Mouse (Mus musculus) pancreas, adult 10 weeks (tissue): ENCODE results near the gene Mrpl50. TPM values are rescaled to one million over a fixed set of nuclear protein-coding genes. Genes with fewer than 3 reads are reported as not detected.

Source experiments
- polyA plus RNA-seq: library from polyadenylated mRNA; stranded (reverse); fragments of 350-450 nt; fragmentation: Illumina TruSeq; extraction: RNeasy Lipid Tissue Mini Kit (QIAGEN cat#74804); gene quantifications from one replicate; pipeline ENCODE4 v1.2.3, GENCODE M21; 2015; ENCODE audit warnings: low read depth, low replicate concordance; ENCODE audit not compliant: insufficient read depth

Gene Mrpl50
- polyA plus RNA-seq: 8.3 TPM

DNA sequence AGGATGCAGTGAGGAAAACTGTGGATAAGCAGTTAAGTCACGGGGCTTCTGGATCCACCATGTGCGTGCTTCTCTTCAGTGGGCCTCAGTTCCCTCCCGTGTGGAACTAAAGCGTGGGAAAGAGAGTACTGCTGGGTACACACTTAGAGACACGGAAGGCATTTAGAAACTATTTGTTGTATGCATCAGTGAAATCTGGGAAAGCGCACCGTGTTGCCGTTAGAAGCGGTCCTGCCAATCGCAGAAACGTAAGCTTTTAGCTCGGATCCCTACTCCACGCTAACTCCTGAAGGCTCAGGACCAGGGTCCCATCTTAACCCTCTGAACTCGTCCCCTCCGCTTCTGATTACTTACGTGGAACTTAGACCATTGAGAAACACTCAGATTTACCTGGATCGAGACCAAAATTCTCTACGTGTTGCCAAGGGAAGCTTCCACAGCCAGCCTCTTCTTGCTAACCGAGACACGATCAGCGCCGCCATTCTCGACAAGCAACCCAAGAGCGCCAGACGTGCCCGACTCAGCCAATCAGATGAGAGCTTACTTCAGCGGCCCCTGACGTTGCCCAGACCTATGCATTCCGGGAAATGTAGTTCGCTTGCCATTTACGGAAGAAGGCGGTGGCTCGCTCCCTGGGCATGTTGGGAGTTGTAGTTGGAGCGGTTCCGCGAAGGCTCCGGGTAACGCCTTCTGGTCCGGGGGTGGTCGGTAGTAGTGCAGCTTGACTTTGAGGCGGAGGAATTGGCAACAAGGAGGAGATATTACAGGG lies at the start of gene Mrpl50, which contains the start of gene Zfp189:
Gene Mrpl50 (minus strand): TSS at position 522 of the 769 bp plus-strand sequence.
Gene Zfp189 (plus strand): TSS at position 605 of the 769 bp plus-strand sequence.

DNA sequence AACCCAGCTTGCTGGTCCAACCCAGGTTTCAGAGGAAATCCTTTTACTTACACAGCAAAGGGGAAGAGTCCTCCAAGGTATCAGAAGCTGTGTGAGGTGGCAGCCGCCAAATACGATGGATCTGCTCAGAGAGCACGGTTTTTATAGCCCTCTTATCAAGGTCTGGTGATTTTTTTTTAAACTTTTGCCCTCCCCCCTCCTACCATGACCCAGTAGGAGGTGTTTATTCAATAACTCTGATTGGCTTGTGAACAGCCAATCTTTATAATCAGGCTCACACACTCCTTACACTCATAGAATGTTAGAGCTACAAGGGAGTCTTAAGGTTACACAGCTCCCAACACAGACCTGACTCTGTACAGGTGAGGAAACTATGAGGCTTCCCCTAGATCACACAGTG lies 28.5 kb upstream of the Mrpl50 start, which contains the start of gene Aldob:
Gene Aldob (minus strand): TSS at position 164 of the 400 bp plus-strand sequence.

DNA sequence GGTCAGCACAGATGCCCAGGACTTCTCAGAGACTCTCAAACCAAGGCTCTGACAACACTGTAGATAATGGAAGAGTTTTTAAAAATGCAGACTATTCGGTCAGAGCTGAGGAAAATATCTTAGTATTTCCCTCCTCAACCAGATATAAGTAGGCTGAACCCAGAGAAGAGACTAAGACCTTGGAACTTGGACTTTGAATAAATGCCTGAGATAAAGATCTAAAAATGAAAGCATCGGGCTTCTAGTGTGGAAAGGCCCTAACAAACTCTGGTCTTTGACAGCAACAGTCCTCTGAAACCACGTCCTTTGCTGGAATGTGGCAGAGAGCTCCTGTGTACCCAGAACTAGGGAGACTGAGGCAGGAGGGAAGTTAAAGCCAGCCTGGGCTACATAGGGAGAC lies 14.5 kb downstream of the Mrpl50 start, which contains the start of gene Baat:
Gene Baat (minus strand): TSS at position 172 of the 400 bp plus-strand sequence.

DNA sequence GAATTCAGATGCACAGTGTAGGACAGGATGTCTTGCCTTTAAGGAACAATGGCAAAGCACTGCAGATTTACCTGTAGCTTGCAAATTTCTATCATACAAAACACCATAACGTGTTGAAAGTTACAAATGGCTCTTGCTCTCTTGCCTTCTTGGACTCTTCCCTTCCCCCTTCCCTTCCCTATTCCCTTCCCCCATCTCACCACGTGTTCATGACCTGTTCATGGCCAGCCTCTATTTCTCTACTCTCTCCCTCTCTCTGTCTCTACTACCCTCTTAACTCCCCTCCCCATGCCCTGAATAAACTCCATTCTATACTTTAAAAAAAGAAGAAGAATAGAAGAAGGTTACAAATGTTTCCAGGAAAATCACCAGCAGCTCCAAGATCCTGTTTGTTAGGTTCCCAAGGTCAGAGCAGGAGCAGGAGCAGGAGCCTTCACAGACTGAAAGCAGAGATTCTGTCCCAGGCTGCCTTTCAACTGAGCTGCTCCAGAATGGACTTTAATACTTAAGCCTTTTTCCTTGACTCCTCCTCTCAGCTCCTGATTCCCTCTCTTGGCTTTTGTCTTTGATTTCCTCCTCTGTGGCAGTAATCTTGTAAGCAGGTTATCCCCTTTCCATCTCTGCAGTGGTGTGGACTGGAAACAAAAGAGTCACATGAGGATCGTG lies 47.3 kb downstream of the Mrpl50 start, which contains the start of gene Acnat1:
Gene Acnat1 (minus strand): TSS at position 478 of the 666 bp plus-strand sequence.

Other genes starting within 250 kb of the Mrpl50 start
- gene Acnat2, start 112.9 kb downstream of the Mrpl50 start, polyA plus RNA-seq: not detected
- gene Acnat1, start 47.2 kb downstream of the Mrpl50 start, polyA plus RNA-seq: 0.57 TPM
- gene Baat, start 14.5 kb downstream of the Mrpl50 start, polyA plus RNA-seq: not detected
- gene Zfp189, start 83 bp upstream of the Mrpl50 start, polyA plus RNA-seq: 0.72 TPM
- gene Aldob, start 28.5 kb upstream of the Mrpl50 start, polyA plus RNA-seq: 0.94 TPM
- gene Tmem246, start 76.8 kb upstream of the Mrpl50 start, polyA plus RNA-seq: 2.7 TPM
- gene Rnf20, start 110.9 kb upstream of the Mrpl50 start, polyA plus RNA-seq: 18.3 TPM
- gene Ppp3r2, start 160.9 kb upstream of the Mrpl50 start, polyA plus RNA-seq: not detected